Mouse (Mus musculus) cortical plate, adult 2 months (tissue): ENCODE measurements at regions not wholly inside any gene's neighbourhood (a gene's known extent, or its start where the extent isn't known, plus 50 kb on each side); places are given as distances from the start of the nearest gene placed in this dataset.

ENCODE experiments used
- H3K27ac ChIP-seq: fragments of 200-500 bp; 2 replicates; pipeline ENCODE4 v1.5.1; 2012; ENCODE audit warnings: low read length, control low read depth, inconsistent platforms; ENCODE audit not compliant: insufficient read depth
- H3K4me1 ChIP-seq: fragments of 200-500 bp; 2 replicates; pipeline ENCODE4 v1.6.1; 2011; ENCODE audit warnings: low read length; ENCODE audit not compliant: control insufficient read depth, insufficient read depth
- H3K4me3 ChIP-seq: fragments of 200-500 bp; 2 replicates; pipeline ENCODE4 v1.5.1; 2011; ENCODE audit warnings: mild to moderate bottlenecking, low read length, control low read depth; ENCODE audit not compliant: insufficient read depth
- CTCF ChIP-seq: fragments of 200-500 bp; IDR thresholded peaks from 2 replicates; pipeline ENCODE4 v1.5.1; 2011; ENCODE audit warnings: mild to moderate bottlenecking, control low read depth, low read length; ENCODE audit not compliant: insufficient read depth; ENCODE audit errors: extremely low read depth
- POLR2A ChIP-seq: fragments of 200-500 bp; IDR thresholded peaks from 2 replicates; pipeline ENCODE4 v1.6.1; 2011; ENCODE audit warnings: mild to moderate bottlenecking, low read length, control low read depth; ENCODE audit not compliant: insufficient read depth; ENCODE audit errors: extremely low read depth

DNA sequence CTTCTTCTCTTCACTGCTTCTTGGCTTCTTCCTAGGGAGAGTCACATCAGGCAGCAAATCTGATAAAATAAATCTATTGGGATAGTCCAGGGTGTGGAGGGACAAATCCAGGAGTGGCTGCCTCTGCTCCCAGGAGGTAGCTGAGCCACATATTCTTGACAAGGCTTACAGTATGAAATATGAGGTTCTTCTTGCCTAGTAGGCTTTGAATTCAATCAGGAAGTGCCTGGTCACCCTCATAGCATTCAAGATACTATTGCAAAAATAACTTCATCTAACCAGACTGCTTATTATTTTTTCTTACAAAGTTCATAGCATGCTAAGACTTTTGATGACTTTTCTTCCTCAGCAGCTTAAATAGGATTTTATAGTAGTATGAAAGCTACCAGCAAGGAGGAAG, 356.8 kb downstream of the Ndufa4 start:
- H3K4me1 ChIP-seq, result no peaks in the 10 kb centered on the region
- H3K4me3 ChIP-seq, result no peak overlapping the region
- TF ChIP-seq CTCF (no peak), POLR2A (no peak)
- no peak overlapping the region for H3K27ac ChIP-seq

- Histone ChIP-seq H3K4me1 (no peaks in the 10 kb centered on the region), H3K4me3 (no peak overlapping the region), H3K27ac (no peak overlapping the region)
- TF ChIP-seq CTCF (no peak), POLR2A (no peak)
Measured at GRCm38 (mm10) chr6:11547318-11547717, 360.0 kb downstream of the Ndufa4 start.

DNA sequence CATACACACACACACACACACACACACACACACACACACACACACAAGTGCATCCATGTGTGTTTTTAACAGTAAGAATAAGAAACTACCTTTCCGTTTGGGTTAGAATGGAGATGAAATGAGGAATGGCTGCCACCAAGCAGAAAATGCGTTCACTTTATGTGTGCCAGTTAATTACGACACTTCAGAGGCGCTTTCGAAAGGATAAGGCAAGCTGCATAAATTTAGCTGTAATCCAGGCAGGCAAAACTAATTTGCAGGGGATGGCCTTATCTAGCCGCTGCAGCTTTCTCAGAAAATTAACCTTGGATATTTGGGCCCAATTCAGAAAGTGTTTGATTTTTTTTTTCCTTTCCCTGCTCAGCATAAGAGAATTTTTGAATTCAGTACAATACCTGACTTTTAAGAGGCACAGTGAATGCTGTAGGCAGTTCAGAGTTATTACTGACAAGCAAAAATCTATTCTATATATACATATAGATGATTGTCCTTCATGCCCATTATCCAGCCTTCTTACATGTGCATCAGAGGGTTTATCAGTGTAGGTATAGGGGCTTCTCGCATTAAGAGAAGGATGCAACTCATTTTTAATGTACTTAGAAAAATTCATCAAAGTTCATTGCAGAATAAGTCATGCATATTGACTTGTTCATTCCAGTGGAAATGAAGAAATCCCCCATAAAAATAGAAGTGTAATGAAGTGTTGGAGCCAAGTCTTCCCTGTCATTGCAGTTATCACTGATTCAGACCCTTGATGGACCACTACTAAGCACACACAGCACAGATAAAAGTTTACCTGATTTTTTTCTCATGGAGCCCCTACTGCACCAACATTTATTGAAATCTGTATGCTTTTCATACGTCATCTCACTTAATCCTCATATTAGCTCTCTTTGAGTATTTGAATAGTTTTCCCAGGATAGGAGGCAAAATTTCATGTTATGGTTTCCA, 372.1 kb downstream of the Ndufa4 start:
- Histone ChIP-seq H3K4me1 (no peaks in the 10 kb centered on the region), H3K27ac (no peak overlapping the region), H3K4me3 (no peak overlapping the region)
- no peak for TF ChIP-seq CTCF
- TF ChIP-seq POLR2A, result no peak

DNA sequence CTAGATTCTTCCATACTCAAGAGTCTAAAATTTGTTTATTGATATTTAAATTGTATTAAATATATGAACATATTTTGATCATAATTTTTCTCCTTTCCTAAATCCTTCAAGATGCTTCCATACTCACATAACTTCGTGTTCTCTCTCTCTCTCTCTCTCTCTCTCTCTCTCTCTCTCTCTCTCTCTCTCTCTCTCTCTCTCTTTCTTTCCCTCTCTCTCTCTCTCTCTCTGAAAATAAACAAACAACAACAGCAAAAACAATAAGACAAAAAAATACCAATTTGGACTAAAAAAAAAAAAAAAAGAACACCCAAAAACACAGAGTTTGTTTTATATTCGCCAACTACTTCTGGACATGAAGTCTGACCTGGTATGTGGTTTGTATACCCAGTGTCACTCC, 404.2 kb downstream of the Ndufa4 start:
- H3K27ac ChIP-seq, result no peak overlapping the region
- TF ChIP-seq POLR2A (no peak), CTCF (no peak)
- H3K4me1 ChIP-seq, result no peaks in the 10 kb centered on the region
- H3K4me3 ChIP-seq, result no peak overlapping the region

DNA sequence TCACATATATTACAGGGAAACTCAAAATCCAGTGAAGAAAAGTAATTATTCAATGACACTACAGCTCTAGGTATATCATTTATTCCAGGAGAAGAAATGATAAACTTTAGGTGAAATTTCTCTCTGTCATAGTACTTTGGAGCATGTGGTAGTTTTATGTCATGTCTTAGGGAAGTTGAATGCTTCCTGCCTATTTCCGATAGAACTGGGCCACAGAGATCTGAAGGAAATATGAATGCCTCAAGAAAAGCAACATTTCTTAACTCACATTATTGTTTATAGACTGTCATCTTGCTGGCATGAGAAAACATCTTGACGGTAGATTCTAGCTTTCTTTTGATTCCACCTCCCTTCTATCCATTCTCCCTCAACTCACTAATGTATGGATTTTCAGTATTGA, 412.9 kb downstream of the Ndufa4 start:
- no peaks in the 10 kb centered on the region for H3K4me1 ChIP-seq
- H3K4me3 ChIP-seq, result no peak overlapping the region
- H3K27ac ChIP-seq, result no peak overlapping the region
- TF ChIP-seq CTCF (no peak), POLR2A (no peak)

DNA sequence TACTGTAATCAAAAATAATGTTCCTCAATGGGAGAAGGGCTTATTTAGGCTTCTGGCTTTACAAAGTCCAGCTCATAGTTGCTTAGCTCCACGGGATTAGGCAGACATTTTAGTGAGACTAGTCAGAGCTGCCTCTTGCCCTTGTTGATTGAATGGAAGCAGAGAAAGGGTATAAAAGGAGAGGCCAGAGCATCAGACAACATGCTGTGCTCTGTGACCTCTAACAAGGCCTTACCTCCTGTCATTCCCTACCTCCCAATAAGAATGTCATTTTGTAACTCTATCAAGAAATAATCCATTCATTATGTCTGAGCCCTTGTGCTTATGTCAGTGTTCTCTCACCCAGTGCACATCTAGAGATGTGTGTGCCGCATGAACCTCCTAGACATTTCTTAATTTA, 430.3 kb downstream of the Ndufa4 start:
- no peak overlapping the region for H3K4me3 ChIP-seq
- TF ChIP-seq CTCF (no peak), POLR2A (no peak)
- no peak overlapping the region for H3K27ac ChIP-seq
- no peaks in the 10 kb centered on the region for H3K4me1 ChIP-seq
